In the genomic region with DNA sequence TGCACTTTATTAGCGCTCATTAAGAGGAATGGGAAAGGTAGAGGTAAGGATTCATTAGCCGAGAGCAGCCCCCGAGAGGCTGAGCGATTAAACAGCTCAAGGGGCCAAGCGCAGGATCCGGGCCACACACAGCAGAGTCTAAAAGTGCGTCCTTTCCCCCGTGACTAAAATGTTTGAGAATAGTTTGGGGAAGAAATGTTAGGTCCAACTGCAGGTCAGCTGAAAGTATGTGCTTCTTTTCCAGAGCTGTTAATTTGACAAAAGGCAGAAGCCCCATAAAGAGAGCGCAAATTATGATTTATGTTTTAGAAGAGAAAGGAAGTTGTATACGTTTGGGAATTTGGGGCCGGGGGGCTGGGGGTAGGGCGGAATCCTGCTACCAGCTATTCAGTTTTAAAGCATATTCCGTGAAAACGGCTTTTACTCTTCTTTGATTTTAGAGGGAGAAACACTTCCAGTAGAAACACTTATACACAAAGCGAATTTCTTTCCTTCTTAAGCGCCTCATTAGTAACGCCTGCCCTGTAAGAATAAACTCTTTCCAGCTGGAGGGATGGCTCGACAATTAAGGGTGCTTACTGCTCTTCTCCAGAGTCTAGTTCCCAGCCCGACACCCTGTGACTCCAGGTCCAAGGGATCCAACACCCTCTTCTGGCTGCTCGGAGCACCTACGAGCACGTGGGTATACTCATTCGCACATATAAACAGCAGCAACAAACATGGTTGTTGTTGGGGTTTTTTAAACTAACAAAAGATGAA, we compare ENCODE assay signal across 11 mouse cellular contexts.
DNase-seq lines count a peak whose midpoint lies in the region; ATAC-seq and TF ChIP-seq lines count a peak whose summit lies in the region.
"Had no signal": no experiment of that assay in that cellular context is flagged by ENCODE, and none has a peak within 500 bp of the region (broad histone marks: within the 10 kb centered on the region; RNA-seq: fewer than 3 reads in every experiment).

No protein-coding gene starts in this region.

- no peak for DNase-seq in kidney, adult 2 months
- DNase-seq in brain, embryonic 14.5 days (ENCODE audit: low read depth): peak; percentile 18
- DNase-seq in adrenal gland, adult (ENCODE audit: inconsistent age in 2 of 2, low spot score in 1 of 2): no peak
- DNase-seq in c-Kit-positive CD71-positive TER-119-positive erythroid progenitor cells, embryonic 14.5 days (ENCODE audit: low spot score): no peak
- DNase-seq: cerebellum, adult 8-10 months; heart, postnatal 4 days had no signal

- no peaks in the 10 kb centered on the region for H3K9me3 ChIP-seq in kidney, embryonic 15.5 days (replicated peaks)
- no peaks in the 10 kb centered on the region for H3K9me3 ChIP-seq in embryonic facial prominence, embryonic 13.5 days
- no peaks in the 10 kb centered on the region for H3K9me3 ChIP-seq in limb, embryonic 13.5 days
- H3K9me3 ChIP-seq: liver, embryonic 12.5 days had no signal

- ATAC-seq in kidney, embryonic 15.5 days (replicated peaks; ENCODE audit: low FRiP score): peak; percentile 29; the same call in 1 of the 2 replicates
- no peak for ATAC-seq in embryonic facial prominence, embryonic 13.5 days (ENCODE audit: insufficient number of reproducible peaks, insufficient read depth, low FRiP score, low TSS enrichment, low read depth)
- ATAC-seq in limb, embryonic 13.5 days (ENCODE audit: low FRiP score, low read depth): peak; percentile 73
- ATAC-seq: inflammation-experienced regulatory T-cells, adult 6 months; liver, embryonic 12.5 days had no signal

- WGBS in kidney, embryonic 15.5 days: 55% methylated on average over 23 of the region's 23 CpGs
- WGBS in kidney, adult 2 months: 48% methylated on average over 23 of the region's 23 CpGs
- whole genome bisulfite sequencing in embryonic facial prominence, embryonic 13.5 days: 51% methylated on average over 23 of the region's 23 CpGs
- 29% methylated on average over 23 of the region's 23 CpGs for WGBS in limb, embryonic 13.5 days

- 0 out of 2 replicates have a peak, but pooled peaks cover 9% of the 10 kb centered on the region for H3K4me1 ChIP-seq in kidney, embryonic 15.5 days
- H3K4me1 ChIP-seq in kidney, adult 2 months (ENCODE audit: control insufficient read depth, insufficient read depth, low read length): no peaks in the 10 kb centered on the region
- peaks cover 23% of the 10 kb centered on the region for H3K4me1 ChIP-seq in embryonic facial prominence, embryonic 13.5 days
- peaks cover 14% of the 10 kb centered on the region for H3K4me1 ChIP-seq in limb, embryonic 13.5 days
- H3K4me1 ChIP-seq: liver, embryonic 12.5 days had no signal

- TF ChIP-seq POLR2A in kidney, adult 2 months (IDR thresholded peaks at IDR 0.05; ENCODE audit: low read depth, low read length): no peak
- TF ChIP-seq POLR2A in brain, embryonic 14.5 days (IDR thresholded peaks at IDR 0.05; ENCODE audit: borderline replicate concordance, extremely low read depth, insufficient read depth, insufficient read length, poor library complexity, severe bottlenecking): no peak

- peak overlapping the region; percentile 45 for H3K4me2 ChIP-seq in kidney, embryonic 15.5 days
- H3K4me2 ChIP-seq in embryonic facial prominence, embryonic 13.5 days: peak overlapping the region; percentile 48
- H3K4me2 ChIP-seq in limb, embryonic 13.5 days (replicated peaks): peak overlapping the region; percentile 61
- H3K4me2 ChIP-seq: liver, embryonic 12.5 days had no signal

- H3K4me3 ChIP-seq in kidney, embryonic 15.5 days (replicated peaks): peak overlapping the region; percentile 9; the same call in 1 of the 2 replicates
- no peak overlapping the region for H3K4me3 ChIP-seq in kidney, adult 2 months (ENCODE audit: insufficient read depth, low read depth, low read length)
- no peak overlapping the region for H3K4me3 ChIP-seq in embryonic facial prominence, embryonic 13.5 days
- H3K4me3 ChIP-seq in limb, embryonic 13.5 days: peak overlapping the region; percentile 25
- H3K4me3 ChIP-seq: liver, embryonic 12.5 days had no signal

- peak overlapping the region; percentile 63 for H3K27ac ChIP-seq in kidney, embryonic 15.5 days
- no peak overlapping the region for H3K27ac ChIP-seq in kidney, adult 2 months (ENCODE audit: insufficient read depth, low read depth, low read length)
- H3K27ac ChIP-seq in embryonic facial prominence, embryonic 13.5 days: 0 out of 2 replicates have a peak overlapping the region, but pooled peaks have one; percentile 22
- peak overlapping the region; percentile 29; the same call in 1 of the 2 replicates for H3K27ac ChIP-seq in limb, embryonic 13.5 days
- H3K27ac ChIP-seq: liver, embryonic 12.5 days had no signal

- no peaks in the 10 kb centered on the region for H3K36me3 ChIP-seq in kidney, embryonic 15.5 days
- no peaks in the 10 kb centered on the region for H3K36me3 ChIP-seq in kidney, adult 2 months (ENCODE audit: control insufficient read depth, insufficient read depth, low read length)
- no peaks in the 10 kb centered on the region for H3K36me3 ChIP-seq in embryonic facial prominence, embryonic 13.5 days
- no peaks in the 10 kb centered on the region for H3K36me3 ChIP-seq in limb, embryonic 13.5 days
- H3K36me3 ChIP-seq: liver, embryonic 12.5 days had no signal

- no peak overlapping the region for H3K9ac ChIP-seq in kidney, embryonic 15.5 days
- no peak overlapping the region for H3K9ac ChIP-seq in embryonic facial prominence, embryonic 13.5 days
- H3K9ac ChIP-seq in limb, embryonic 13.5 days: no peak overlapping the region
- H3K9ac ChIP-seq: liver, embryonic 12.5 days had no signal

- no peak for TF ChIP-seq CTCF in kidney, adult 2 months (conservative IDR thresholded peaks at IDR 0.05; ENCODE audit: insufficient read depth, insufficient read length, low read depth, low read length)
- TF ChIP-seq CTCF in brain, embryonic 14.5 days (IDR thresholded peaks at IDR 0.05; ENCODE audit: borderline replicate concordance, extremely low read depth, insufficient read depth, insufficient read length): no peak

- H3K27me3 ChIP-seq in kidney, embryonic 15.5 days: no peaks in the 10 kb centered on the region
- no peaks in the 10 kb centered on the region; the same call in 1 of the 2 replicates for H3K27me3 ChIP-seq in kidney, adult 2 months (replicated peaks; ENCODE audit: control insufficient read depth, insufficient read depth, low read length)
- H3K27me3 ChIP-seq in embryonic facial prominence, embryonic 13.5 days: peaks cover 28% of the 10 kb centered on the region
- H3K27me3 ChIP-seq in limb, embryonic 13.5 days: peaks cover 10% of the 10 kb centered on the region; the same call in 1 of the 2 replicates
- H3K27me3 ChIP-seq: liver, embryonic 12.5 days had no signal

Comparison
In these comparisons a context has a peak if more than half of its experiments do, and no peak if none do; other contexts are left out.
1. H3K4me3 ChIP-seq: peak in kidney, embryonic 15.5 days (single experiment) and limb, embryonic 13.5 days (single experiment); none in kidney, adult 2 months (single experiment) and embryonic facial prominence, embryonic 13.5 days (single experiment).
2. Peak in every context shown above with its lines, with median percentiles within 50 percentile points of each other: H3K4me2 ChIP-seq.